Mouse (Mus musculus): ENCODE data around the gene Fam131b. TPM values are rescaled to one million over a fixed set of nuclear protein-coding genes. Genes with fewer than 3 reads are reported as not detected.
A peak's percentile ranks its signal among the peaks of the same experiment; 100 is the strongest.

Gene Fam131b
- polyA plus RNA-seq, 1 experiment from 2014 or later = 0.60 TPM

GRCm38 (mm10) chr6:42265391-42266330 lies 58.8 kb downstream of the Fam131b start:
- Histone ChIP-seq H3K27ac (peak overlapping the region; percentile 95), H3K9me3 (no peaks in the 10 kb centered on the region), H3K4me3 (peak overlapping the region; percentile 90), H3K27me3 (no peaks in the 10 kb centered on the region), H3K36me3 (peaks cover 33% of the 10 kb centered on the region), H3K4me2 (peak overlapping the region; percentile 92), H3K4me1 (peaks cover 14% of the 10 kb centered on the region), H3K9ac (peak overlapping the region; percentile 96)
- no peak for ATAC-seq (ENCODE audit: insufficient number of reproducible peaks, insufficient read depth, low FRiP score, low TSS enrichment, low read depth)
- under 1% methylated on average over 21 of the region's 21 CpGs for WGBS

Other genes starting within 250 kb of the Fam131b start
- gene Tas2r139, start 183.7 kb downstream of the Fam131b start, polyA plus RNA-seq (2015; fragmentation: Nextera tagmentation; extraction: Ambion mirVana) = not detected in 2 replicates
- not detected in 2 replicates for gene Tas2r144, start 109.3 kb downstream of the Fam131b start, polyA plus RNA-seq (2015; fragmentation: Nextera tagmentation; extraction: Ambion mirVana)
- 26.5 and 30.2 TPM in 2 replicates for gene Gstk1, start 78.7 kb downstream of the Fam131b start, polyA plus RNA-seq (2015; fragmentation: Nextera tagmentation; extraction: Ambion mirVana)
- 0.96 and 1.7 TPM in 2 replicates for gene Tmem139, start 62.7 kb downstream of the Fam131b start, polyA plus RNA-seq (2015; fragmentation: Nextera tagmentation; extraction: Ambion mirVana)
- gene Casp2, start 59.7 kb downstream of the Fam131b start, polyA plus RNA-seq (2015; fragmentation: Nextera tagmentation; extraction: Ambion mirVana) = 59.5 and 69.9 TPM in 2 replicates
- gene Clcn1, start 38.0 kb downstream of the Fam131b start, polyA plus RNA-seq (2015; fragmentation: Nextera tagmentation; extraction: Ambion mirVana) = 0.13 and 0.45 TPM in 2 replicates
- gene Zyx, start 25.0 kb upstream of the Fam131b start, polyA plus RNA-seq (2015; fragmentation: Nextera tagmentation; extraction: Ambion mirVana) = 77.2 and 81.0 TPM in 2 replicates
- 10.5 and 10.8 TPM in 2 replicates for gene Epha1, start 48.6 kb upstream of the Fam131b start, polyA plus RNA-seq (2015; fragmentation: Nextera tagmentation; extraction: Ambion mirVana)
- gene Tas2r143, start 75.6 kb upstream of the Fam131b start, polyA plus RNA-seq (2015; fragmentation: Nextera tagmentation; extraction: Ambion mirVana) = not detected in 2 replicates
- not detected in 2 replicates for gene Tas2r135, start 80.8 kb upstream of the Fam131b start, polyA plus RNA-seq (2015; fragmentation: Nextera tagmentation; extraction: Ambion mirVana)
- gene Tas2r126, start 109.9 kb upstream of the Fam131b start, polyA plus RNA-seq (2015; fragmentation: Nextera tagmentation; extraction: Ambion mirVana) = not detected in 2 replicates
- gene Olfr458, start 140.6 kb upstream of the Fam131b start, polyA plus RNA-seq (2015; fragmentation: Nextera tagmentation; extraction: Ambion mirVana) = not detected in 2 replicates
- gene Olfr457, start 151.7 kb upstream of the Fam131b start, polyA plus RNA-seq (2015; fragmentation: Nextera tagmentation; extraction: Ambion mirVana) = not detected in 2 replicates
- not detected in 2 replicates for gene Olfr456, start 162.6 kb upstream of the Fam131b start, polyA plus RNA-seq (2015; fragmentation: Nextera tagmentation; extraction: Ambion mirVana)
- not detected in 2 replicates for gene Olfr455, start 222.9 kb upstream of the Fam131b start, polyA plus RNA-seq (2015; fragmentation: Nextera tagmentation; extraction: Ambion mirVana)

Measured in embryonic facial prominence, embryonic 13.5 days (tissue).